Mouse (Mus musculus) cerebellum, postnatal 25 days (tissue): ENCODE measurements around the gene Gm20403.
"Not testable (repeated sequence)": the region's sequence is repeated elsewhere in the genome, so short reads cannot be mapped to it uniquely, and the experiment has no call there.

Experiments
- DNase-seq, 2 experiments: peaks; one replicate each; pipeline ENCODE4 v3.0.0; 2021; ENCODE audit warnings: mixed read lengths in 2 of 2

The Gm20403 gene

DNA sequence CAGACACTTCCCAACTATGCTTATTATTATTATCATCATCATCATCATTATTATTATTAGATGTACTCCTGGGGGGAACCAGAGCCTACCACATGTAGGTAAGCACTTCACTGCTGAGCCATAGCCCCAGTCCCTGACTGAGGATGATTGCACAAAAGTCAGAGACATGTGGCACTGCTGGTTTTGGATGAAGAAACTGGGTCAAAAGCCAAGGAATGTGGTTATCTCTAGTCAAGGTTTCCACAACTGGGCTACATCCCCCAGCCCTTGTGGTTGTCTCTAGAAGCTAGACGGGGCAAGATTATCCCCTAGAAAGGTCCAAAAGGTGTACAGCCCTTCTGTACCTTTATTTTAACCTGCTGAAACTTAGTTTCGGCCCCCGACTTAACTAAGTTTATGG is 6.5 kb upstream of the Gm20403 start:
- no peak for DNase-seq

- no peak for DNase-seq
These were observed 2.1 kb upstream of the Gm20403 start for GRCm38 (mm10) chr12:54988323-54988850.

GRCm38 (mm10) chr12:54987156-54987555 is 827 bp upstream of the Gm20403 start:
- DNase-seq = no peak

DNA sequence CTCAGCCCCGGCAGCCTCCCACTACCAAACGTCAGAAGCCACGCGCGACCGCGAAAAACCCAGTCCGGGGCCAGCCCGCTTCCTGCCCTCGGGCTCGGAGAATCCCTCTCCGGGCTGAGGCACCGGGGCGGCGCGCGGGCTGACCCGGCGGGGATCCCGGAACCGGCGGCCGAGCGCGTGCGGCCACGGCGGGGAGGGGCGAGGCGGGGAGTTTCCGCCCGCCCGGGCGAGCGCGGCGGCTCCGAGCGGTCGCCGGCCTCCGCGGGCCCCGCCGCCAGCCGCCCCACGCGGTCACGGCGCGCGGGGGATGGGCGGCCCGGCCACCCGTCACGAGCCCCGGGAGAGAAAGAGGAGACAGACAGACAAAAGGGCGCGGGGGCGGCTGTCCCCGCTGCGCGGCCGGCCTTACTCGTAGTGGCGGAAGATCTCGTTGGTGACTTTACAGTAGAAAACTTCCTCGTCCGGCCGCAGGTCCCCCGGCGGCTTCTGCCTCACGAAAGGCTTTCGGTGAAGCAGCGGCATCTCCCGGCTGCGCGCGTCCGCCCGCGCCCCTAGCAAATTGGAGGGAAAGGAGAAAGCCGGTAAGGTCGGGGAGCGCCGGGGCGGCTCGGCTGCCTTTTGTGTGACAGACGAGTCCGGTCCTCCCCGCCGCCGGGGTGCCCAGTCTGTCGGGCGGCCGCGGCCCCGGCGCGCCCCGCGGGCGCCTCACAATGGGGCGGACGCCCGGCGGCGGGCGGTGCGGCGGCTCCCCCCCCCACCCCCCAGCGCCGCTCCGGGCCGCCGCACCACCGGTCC is 875 bp downstream of the Gm20403 start:
- DNase-seq = peak; percentile 63

DNA sequence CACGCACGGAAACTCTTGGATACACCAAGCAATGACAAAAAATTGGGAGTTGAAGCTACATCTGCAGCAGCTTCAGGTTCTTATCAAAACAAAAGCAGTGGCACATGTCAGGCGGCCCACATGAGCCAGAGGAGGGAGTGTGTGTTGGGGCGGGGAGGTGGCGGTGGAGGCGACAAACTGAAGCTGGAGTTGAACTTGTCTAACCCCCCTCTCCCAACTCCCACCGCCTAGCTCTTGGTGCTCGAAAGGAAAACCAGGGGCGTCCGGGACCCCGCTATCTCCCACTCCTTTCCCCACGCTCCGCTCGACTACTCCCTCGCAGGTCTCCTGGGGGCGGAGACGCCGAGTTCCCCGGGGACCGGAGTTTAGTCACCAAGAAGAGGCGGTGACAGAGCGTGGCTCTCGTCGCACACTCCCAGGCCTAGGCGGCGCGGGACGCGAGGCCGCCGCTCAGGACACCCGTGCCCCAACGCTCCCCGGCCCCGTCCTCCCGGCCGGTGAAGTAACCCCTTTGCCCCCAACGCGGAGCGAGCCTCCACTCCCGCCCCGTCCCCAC is 1.6 kb downstream of the Gm20403 start:
- peak; percentile 53 to 64 for DNase-seq

GRCm38 (mm10) chr12:54982935-54983715 is 3.2 kb downstream of the Gm20403 start:
- DNase-seq = no peak

GRCm38 (mm10) chr12:54981962-54982361 is 4.4 kb downstream of the Gm20403 start:
- no peak for DNase-seq

DNA sequence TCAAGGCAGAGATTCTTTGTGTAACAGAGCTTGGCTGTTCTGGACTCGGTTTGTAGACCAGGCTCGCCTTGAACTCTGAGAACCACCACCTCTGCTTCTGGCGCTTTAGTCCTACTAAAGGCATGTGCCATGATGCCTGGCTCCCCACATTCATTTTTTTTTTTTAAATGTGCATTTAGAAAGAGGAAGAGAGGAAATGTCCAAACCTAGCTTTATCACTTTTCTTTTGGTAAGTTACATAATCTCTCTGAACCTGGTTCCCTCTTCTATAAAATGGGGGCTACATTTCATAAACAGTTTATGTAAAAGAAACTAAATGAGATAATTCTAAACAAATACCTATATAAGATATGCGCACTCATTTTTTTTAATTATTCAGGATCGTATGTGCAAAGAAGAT is 5.4 kb downstream of the Gm20403 start:
- DNase-seq = no peak

GRCm38 (mm10) chr12:54980532-54980931 is 5.8 kb downstream of the Gm20403 start:
- DNase-seq = no peak

GRCm38 (mm10) chr12:54969033-54969432 is 17.3 kb downstream of the Gm20403 start:
- DNase-seq = no peak

GRCm38 (mm10) chr12:54965532-54966160 is 20.7 kb downstream of the Gm20403 start:
- no peak for DNase-seq

GRCm38 (mm10) chr12:54959569-54959968 is 26.8 kb downstream of the Gm20403 start:
- DNase-seq = no peak

DNA sequence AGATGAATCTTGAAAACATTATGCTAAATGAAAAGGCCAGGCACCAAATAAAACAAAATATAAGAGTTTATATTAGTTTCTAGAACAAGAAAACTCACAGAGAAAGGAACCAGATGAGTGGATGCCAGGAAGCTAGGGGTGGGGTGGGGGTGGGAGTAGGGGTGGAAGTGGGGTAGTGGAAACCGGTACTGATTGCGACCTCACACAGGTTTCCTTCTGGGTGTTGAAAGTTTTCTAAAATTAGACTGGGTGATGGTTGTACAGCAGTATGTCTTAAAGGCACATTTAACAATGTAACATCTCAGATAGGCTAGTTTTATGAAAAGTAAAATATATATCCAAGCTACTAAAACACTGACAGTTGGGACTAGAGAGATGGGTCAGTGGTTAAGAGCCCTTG is 29.4 kb downstream of the Gm20403 start:
- DNase-seq = no peak

- DNase-seq = no peak
These were observed 29.9 kb downstream of the Gm20403 start for GRCm38 (mm10) chr12:54956457-54956856.

- DNase-seq = no peak
These were observed 40.2 kb downstream of the Gm20403 start for GRCm38 (mm10) chr12:54946116-54946515.

DNA sequence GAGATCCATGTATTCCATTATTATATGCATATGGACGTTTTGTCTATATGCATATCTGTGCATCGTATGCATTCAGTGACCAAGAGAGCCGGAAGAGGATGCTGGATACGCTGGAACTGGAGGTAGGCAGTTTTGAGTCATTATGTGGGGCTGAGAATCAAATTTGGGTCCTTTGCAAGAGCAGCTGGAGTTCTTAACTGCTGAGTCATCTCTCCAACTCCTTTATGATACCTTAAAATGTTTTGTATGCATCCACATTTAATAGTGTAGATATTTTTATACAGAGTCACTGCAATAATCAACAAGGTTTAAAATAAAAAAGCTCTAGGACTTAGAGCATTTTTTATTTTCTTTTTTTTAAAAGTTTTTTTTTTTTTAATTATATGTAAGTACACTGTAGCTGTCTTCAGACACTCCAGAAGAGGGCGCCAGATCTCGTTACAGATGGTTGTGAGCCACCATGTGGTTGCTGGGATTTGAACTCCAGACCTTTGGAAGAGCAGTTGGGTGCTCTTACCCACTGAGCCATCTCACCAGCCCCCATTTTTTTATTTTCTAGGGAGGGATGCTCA is 43.7 kb downstream of the Gm20403 start:
- DNase-seq = not testable (repeated sequence)

DNA sequence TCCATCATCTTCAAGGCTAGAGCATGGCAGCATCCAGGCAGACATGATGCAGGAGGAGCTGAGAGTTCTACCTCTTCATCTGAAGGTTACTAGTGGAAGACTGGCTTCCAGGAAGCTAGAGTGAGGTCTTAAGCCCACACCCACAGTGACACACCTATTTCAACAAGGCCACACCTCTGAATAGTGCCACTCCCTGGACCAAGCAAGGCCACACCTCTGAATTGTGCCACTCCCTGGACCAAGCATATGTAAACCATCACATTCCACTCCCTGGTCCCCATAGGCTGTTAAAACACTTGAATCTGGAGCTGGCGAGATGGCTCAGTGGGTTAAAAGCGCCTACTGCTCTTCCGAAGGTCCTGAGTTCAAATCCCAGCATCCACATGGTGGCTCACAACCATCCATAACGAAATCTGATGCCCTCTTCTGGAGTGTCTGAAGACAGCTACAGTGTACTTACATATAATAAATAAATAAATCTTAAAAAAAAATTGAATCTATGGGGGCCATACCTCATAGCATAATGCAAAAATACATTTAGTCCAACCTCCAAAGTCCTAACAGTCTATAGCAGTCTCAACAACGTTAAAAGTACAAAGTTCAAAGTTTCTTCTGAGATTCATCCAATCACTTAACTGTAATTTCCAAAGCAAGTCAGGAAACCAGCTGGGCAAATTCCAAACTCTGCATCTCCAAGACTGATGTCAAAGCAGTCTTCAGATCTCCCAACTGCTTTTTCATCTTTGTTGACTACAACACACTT is 48.6 kb downstream of the Gm20403 start:
- not testable (repeated sequence) for DNase-seq
